Mouse (Mus musculus) hindbrain, embryonic 16.5 days (tissue): ENCODE results near the gene Ankra2. TPM values are rescaled to one million over a fixed set of nuclear protein-coding genes. Genes with fewer than 3 reads are reported as not detected.

Source experiments
- ATAC-seq: fragments of 200-750 bp; cut with Nextera tagmentation; 2 replicates; pipeline ENCODE4 v1.8.0; 2017; ENCODE audit warnings: moderate TSS enrichment, moderate library complexity
- H3K27ac ChIP-seq: fragments of 300-500 bp; sonication (generic); 2 replicates; pipeline ENCODE4 v1.5.1; 2014; ENCODE audit warnings: low read depth, mild to moderate bottlenecking, control low read depth, low read length, moderate library complexity
- H3K27me3 ChIP-seq: fragments of 300-500 bp; sonication (generic); replicated peaks from 2 replicates; pipeline ENCODE4 v1.6.1; 2014; ENCODE audit warnings: low read length; ENCODE audit not compliant: control insufficient read depth, insufficient read depth
- H3K36me3 ChIP-seq: fragments of 300-500 bp; sonication (generic); 2 replicates; pipeline ENCODE4 v1.6.1; 2014; ENCODE audit warnings: mild to moderate bottlenecking, low read length, moderate library complexity, mixed read lengths; ENCODE audit not compliant: control insufficient read depth, insufficient read depth
- H3K4me1 ChIP-seq: fragments of 300-500 bp; sonication (generic); 2 replicates; pipeline ENCODE4 v1.6.1; 2014; ENCODE audit warnings: low read depth, low read length; ENCODE audit not compliant: control insufficient read depth, insufficient read depth
- H3K4me2 ChIP-seq: fragments of 300-500 bp; sonication (generic); 2 replicates; pipeline ENCODE4 v1.6.1; 2014; ENCODE audit warnings: mild to moderate bottlenecking, low read length, control low read depth, moderate library complexity
- H3K4me3 ChIP-seq: fragments of 300-500 bp; sonication (generic); 2 replicates; pipeline ENCODE4 v1.5.1; 2014; ENCODE audit warnings: mild to moderate bottlenecking, low read length, control low read depth, moderate library complexity
- H3K9ac ChIP-seq: fragments of 300-500 bp; sonication (generic); 2 replicates; pipeline ENCODE4 v1.6.1; 2014; ENCODE audit warnings: low read depth, mild to moderate bottlenecking, control low read depth, low read length, moderate library complexity
- H3K9me3 ChIP-seq: fragments of 300-500 bp; sonication (generic); 2 replicates; pipeline ENCODE4 v1.6.1; 2014; ENCODE audit warnings: mild to moderate bottlenecking, low read length, moderate library complexity; ENCODE audit not compliant: control insufficient read depth
- WGBS: fragments of 180-500 bp; shearing (Covaris S2); extraction: QIAGEN DNeasy Blood & Tissue Kit; methylation state at CpG from one replicate; pipeline ENCODE4 v1.1.7; 2014; 5-methylcytosine and 5-hydroxymethylcytosine counted together
- polyA plus RNA-seq: library from polyadenylated mRNA; unstranded; fragments of >200 nt; fragmentation: Nextera tagmentation; extraction: Ambion mirVana; gene quantifications from 2 replicates; pipeline ENCODE4 v1.2.1, GENCODE M21; 2015

Ankra2 gene
- polyA plus RNA-seq, 1 experiment from 2014 or later, result 62.8 TPM

GRCm38 (mm10) chr13:98245386-98245785, 17.5 kb upstream of the Ankra2 start:
- Histone ChIP-seq H3K36me3 (peaks cover 16% of the 10 kb centered on the region), H3K4me2 (no peak overlapping the region), H3K4me1 (no peaks in the 10 kb centered on the region; the same call in 1 of the 2 replicates), H3K9me3 (no peaks in the 10 kb centered on the region), H3K27me3 (no peaks in the 10 kb centered on the region), H3K4me3 (no peak overlapping the region), H3K9ac (no peak overlapping the region), H3K27ac (no peak overlapping the region)
- ATAC-seq, result no peak
- WGBS, result 61% methylated on average over 7 of the region's 7 CpGs

- Histone ChIP-seq H3K9me3 (no peaks in the 10 kb centered on the region), H3K4me2 (no peak overlapping the region), H3K4me1 (no peaks in the 10 kb centered on the region), H3K36me3 (peaks cover 34% of the 10 kb centered on the region), H3K4me3 (no peak overlapping the region), H3K9ac (no peak overlapping the region), H3K27me3 (no peaks in the 10 kb centered on the region), H3K27ac (no peak overlapping the region)
- 92% methylated on average over 10 of the region's 10 CpGs for WGBS
- ATAC-seq, result no peak
These were observed 13.3 kb upstream of the Ankra2 start for GRCm38 (mm10) chr13:98249594-98249993.

DNA sequence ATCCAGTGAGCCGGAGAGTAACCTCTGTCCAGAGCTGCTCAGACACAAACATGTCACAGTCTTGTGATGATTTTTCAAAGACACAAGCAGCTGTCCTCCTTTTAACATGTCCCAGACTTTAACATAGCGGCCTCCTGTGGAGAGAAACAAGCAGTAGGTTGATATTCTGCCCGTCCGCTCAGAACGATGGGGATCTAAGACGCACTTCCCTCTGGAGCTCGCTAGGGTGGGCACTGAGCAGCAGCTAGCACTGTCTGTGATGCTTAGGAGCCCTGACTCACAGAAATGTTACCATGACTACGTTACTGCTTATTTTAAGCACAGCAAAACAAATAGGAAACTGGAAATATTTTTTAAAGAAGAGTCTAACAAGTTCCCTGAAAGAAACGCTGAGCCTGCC, 8.0 kb upstream of the Ankra2 start:
- 73% methylated on average over 9 of the region's 9 CpGs for WGBS
- Histone ChIP-seq H3K27me3 (no peaks in the 10 kb centered on the region), H3K4me3 (no peak overlapping the region), H3K36me3 (peaks cover 38% of the 10 kb centered on the region), H3K9ac (no peak overlapping the region), H3K9me3 (no peaks in the 10 kb centered on the region), H3K27ac (no peak overlapping the region), H3K4me2 (no peak overlapping the region), H3K4me1 (no peaks in the 10 kb centered on the region)
- ATAC-seq, result no peak

GRCm38 (mm10) chr13:98263458-98263987, 649 bp downstream of the Ankra2 start:
- Histone ChIP-seq H3K9me3 (no peaks in the 10 kb centered on the region), H3K4me3 (peak overlapping the region; percentile 93), H3K9ac (peak overlapping the region; percentile 87), H3K4me1 (peaks cover 20% of the 10 kb centered on the region), H3K27me3 (no peaks in the 10 kb centered on the region), H3K27ac (peak overlapping the region; percentile 95), H3K4me2 (peak overlapping the region; percentile 64), H3K36me3 (peaks cover 10% of the 10 kb centered on the region)
- ATAC-seq, result peak; percentile 47
- under 1% methylated on average over 16 of the region's 16 CpGs for WGBS

GRCm38 (mm10) chr13:98264111-98264510, 1.2 kb downstream of the Ankra2 start:
- Histone ChIP-seq H3K27ac (no peak overlapping the region), H3K9ac (peak overlapping the region; percentile 87; the same call in 1 of the 2 replicates), H3K4me2 (peak overlapping the region; percentile 64), H3K4me1 (peaks cover 20% of the 10 kb centered on the region), H3K27me3 (no peaks in the 10 kb centered on the region), H3K4me3 (peak overlapping the region; percentile 93), H3K9me3 (no peaks in the 10 kb centered on the region), H3K36me3 (peaks cover 11% of the 10 kb centered on the region)
- ATAC-seq, result no peak
- WGBS, result 20% methylated on average over 5 of the region's 5 CpGs

DNA sequence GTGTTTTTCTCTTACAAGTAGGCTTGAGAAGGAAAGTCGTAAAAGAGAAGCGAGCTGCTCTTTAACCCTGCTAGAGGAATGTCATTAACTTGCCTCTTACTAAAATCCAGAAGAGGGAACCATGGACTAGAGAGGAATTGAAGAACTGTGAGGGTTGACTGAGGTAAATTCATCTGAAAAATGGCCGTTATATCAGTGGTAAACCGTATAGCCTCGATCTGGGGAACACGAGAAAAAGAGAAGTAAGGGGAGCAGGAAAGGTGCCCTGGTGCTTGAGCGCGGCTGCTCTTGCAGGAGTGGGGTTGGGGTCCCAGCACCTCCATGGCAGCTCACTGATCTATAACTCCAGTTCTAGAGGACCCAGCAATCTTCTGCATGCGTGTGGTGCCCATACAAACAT, 11.1 kb downstream of the Ankra2 start:
- H3K9ac ChIP-seq, result no peak overlapping the region

GRCm38 (mm10) chr13:98275646-98276045, 12.8 kb downstream of the Ankra2 start:
- 92% methylated on average over 4 of the region's 4 CpGs for WGBS
- Histone ChIP-seq H3K4me1 (no peaks in the 10 kb centered on the region), H3K4me3 (no peak overlapping the region), H3K27me3 (no peaks in the 10 kb centered on the region), H3K9ac (no peak overlapping the region), H3K4me2 (no peak overlapping the region), H3K36me3 (peaks cover 28% of the 10 kb centered on the region), H3K9me3 (no peaks in the 10 kb centered on the region), H3K27ac (no peak overlapping the region)
- ATAC-seq, result no peak

More for the DNA sequence above, 11.1 kb downstream of the Ankra2 start:
- H3K27me3 ChIP-seq, result no peaks in the 10 kb centered on the region
- H3K36me3 ChIP-seq, result peaks cover 30% of the 10 kb centered on the region
- no peaks in the 10 kb centered on the region for H3K9me3 ChIP-seq
- no peak overlapping the region for H3K27ac ChIP-seq
- no peaks in the 10 kb centered on the region for H3K4me1 ChIP-seq
- WGBS, result 91% methylated on average over 9 of the region's 9 CpGs
- no peak for ATAC-seq
- no peak overlapping the region for H3K4me2 ChIP-seq
- no peak overlapping the region for H3K4me3 ChIP-seq

DNA sequence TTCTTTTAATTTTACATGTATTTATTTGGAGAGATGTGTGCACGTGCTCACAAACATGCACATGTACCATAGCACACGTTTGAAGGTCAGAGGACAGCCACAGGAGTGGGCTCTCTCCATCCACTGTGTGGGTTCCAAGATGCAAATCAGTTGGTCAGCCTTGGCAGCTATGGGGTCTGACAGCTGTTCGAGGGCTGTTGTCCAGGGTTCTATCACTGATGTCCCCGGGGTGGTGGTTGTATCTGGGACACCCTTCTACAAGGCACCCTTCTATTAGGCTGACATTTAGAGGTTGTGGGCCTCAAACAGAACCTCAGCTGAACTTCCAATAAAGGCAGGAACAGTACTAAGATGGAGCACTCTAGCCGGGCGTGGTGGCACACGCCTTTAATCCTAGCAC, 13.4 kb downstream of the Ankra2 start:
- 89% methylated on average over 7 of the region's 7 CpGs for WGBS
- no peak for ATAC-seq
- H3K27ac ChIP-seq, result no peak overlapping the region
- peaks cover 23% of the 10 kb centered on the region for H3K36me3 ChIP-seq
- H3K4me2 ChIP-seq, result no peak overlapping the region
- no peaks in the 10 kb centered on the region for H3K9me3 ChIP-seq
- H3K27me3 ChIP-seq, result no peaks in the 10 kb centered on the region
- H3K9ac ChIP-seq, result no peak overlapping the region
- H3K4me3 ChIP-seq, result no peak overlapping the region
- no peaks in the 10 kb centered on the region for H3K4me1 ChIP-seq

DNA sequence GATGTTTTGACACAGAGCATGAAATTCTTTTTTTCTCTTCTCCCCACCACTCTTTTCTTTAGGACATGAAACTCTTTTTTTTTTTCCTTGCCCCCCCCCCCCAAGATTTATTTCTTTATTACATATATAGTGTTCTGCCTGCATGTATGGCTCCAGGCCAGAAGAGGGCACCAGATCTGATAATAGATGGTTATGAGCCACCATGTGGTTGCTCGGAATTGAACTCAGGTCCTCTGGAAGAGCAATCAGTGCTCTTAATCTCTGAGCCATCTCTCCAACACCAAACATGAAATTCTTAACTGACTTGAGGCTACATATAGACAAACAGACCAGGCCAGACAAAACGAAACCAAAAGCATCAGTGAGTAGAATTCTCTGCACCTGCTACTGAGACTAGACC, 14.6 kb downstream of the Ankra2 start:
- no peaks in the 10 kb centered on the region for H3K4me1 ChIP-seq
- no peak for ATAC-seq
- 87% methylated on average over 2 of the region's 2 CpGs for WGBS
- peaks cover 15% of the 10 kb centered on the region for H3K36me3 ChIP-seq
- no peaks in the 10 kb centered on the region for H3K9me3 ChIP-seq
- H3K4me3 ChIP-seq, result no peak overlapping the region
- H3K27ac ChIP-seq, result no peak overlapping the region
- no peak overlapping the region for H3K4me2 ChIP-seq
- no peaks in the 10 kb centered on the region for H3K27me3 ChIP-seq
- no peak overlapping the region for H3K9ac ChIP-seq

- WGBS, result 86% methylated on average over 5 of the region's 5 CpGs
- ATAC-seq, result no peak
- Histone ChIP-seq H3K4me2 (no peak within 1 kb of the TSS), H3K27me3 (no peaks in the 10 kb centered on the region), H3K9me3 (no peaks in the 10 kb centered on the region), H3K9ac (no peak within 1 kb of the TSS), H3K27ac (no peak within 1 kb of the TSS), H3K4me3 (no peak within 1 kb of the TSS), H3K36me3 (peaks cover 4% of the 10 kb centered on the region), H3K4me1 (no peaks in the 10 kb centered on the region)
These were observed 16.8 kb downstream of the Ankra2 start, which contains the start of gene Gm21976 for GRCm38 (mm10) chr13:98279686-98280085. Gene Gm21976, plus strand, starts transcription at chr13:98279887.
